Mouse (Mus musculus) lung, postnatal 4 days (tissue): ENCODE data around the gene Ccdc69.
"Not testable (repeated sequence)": the region's sequence is repeated elsewhere in the genome, so short reads cannot be mapped to it uniquely, and the experiment has no call there.

Experiments used
- DNase-seq, 2 experiments: peaks; one replicate each; pipeline ENCODE4 v3.0.0; 2021

Ccdc69 gene

GRCm38 (mm10) chr11:55096731-55097462 lies 19.0 kb upstream of the Ccdc69 start:
- DNase-seq, result no peak

DNA sequence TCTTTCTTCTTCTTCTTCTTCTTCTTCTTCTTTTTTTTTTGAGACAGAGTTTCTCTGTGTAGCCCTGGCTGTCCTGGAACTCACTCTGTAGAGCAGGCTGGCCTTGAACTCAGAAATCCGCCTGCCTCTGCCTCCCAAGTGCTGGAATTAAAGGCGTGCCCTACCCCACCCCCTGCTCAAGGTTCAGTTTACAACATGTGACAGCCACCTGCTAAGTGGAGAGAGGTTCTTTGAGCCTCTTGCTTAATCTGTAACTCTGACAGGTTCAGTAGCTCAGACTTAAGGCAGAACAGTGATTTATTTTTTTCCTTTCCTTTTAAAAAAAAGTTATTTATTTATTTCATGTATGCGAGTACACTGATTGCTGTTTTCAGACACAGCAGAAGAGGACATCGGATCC lies 18.4 kb upstream of the Ccdc69 start:
- DNase-seq, result not testable (repeated sequence)

DNA sequence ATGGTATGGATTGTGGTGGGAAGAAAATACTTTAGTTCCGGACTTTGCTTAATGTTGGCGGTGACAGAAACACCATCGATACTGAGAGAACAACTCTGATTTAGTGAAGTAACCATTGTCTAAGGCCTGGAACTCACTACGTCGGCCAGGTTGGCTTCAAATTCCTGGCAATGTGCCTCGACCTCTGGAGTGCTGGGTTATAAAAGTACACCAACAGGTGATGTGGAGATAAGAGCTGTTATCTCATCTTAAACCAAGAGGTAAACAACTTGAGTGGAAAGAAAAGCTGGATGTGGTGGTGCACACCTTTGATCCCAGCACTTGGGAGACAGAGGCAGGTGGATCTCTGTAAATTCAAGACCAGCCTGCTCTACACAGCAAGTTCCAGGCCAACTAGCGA lies 15.2 kb upstream of the Ccdc69 start:
- no peak for DNase-seq

- no peak for DNase-seq
These were observed 12.0 kb upstream of the Ccdc69 start for GRCm38 (mm10) chr11:55089892-55090291.

- DNase-seq, result peak; percentile 61 to 77
These were observed 9.1 kb upstream of the Ccdc69 start for GRCm38 (mm10) chr11:55087006-55087405.

DNA sequence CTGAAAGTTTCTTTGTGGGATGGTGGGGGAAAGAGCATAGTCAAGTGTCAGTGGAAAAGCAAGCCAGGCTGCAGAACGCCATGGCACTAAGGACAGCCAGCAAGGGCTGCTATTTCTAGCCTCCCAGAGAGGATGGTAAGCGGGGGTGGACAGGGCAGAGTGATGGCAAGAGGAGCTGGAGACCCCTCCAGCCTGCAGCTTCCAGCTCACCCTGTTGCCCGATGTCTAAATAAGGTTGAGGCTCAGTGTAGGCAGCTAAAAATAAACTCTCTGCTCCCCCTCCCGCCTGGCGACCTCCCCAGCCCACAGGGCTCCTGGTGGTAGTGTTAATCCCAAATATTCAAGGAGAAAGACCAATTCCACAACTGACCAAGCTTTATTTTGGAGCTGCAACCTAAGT lies 7.5 kb upstream of the Ccdc69 start:
- no peak for DNase-seq

DNA sequence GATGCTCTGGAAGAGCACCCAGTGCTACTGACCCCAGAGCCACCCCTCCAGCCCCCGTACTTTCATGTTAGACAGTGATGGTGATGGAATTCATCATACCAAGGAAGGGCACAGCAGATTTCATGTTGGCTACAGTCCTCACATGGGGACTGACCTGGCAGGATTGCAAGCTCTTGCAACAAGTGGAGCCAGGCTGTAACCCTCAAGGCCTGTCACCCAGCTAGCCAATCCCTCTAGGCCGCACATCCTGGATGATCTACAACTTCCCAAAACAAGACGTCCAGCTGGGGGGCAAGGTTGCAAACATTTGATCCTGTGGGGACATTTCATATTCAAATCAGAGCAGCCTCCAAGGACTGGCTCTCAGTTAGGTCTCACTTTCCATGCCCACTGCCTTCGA lies 6.7 kb upstream of the Ccdc69 start:
- DNase-seq, result peak in 1 of 2 experiments; percentile 38

DNA sequence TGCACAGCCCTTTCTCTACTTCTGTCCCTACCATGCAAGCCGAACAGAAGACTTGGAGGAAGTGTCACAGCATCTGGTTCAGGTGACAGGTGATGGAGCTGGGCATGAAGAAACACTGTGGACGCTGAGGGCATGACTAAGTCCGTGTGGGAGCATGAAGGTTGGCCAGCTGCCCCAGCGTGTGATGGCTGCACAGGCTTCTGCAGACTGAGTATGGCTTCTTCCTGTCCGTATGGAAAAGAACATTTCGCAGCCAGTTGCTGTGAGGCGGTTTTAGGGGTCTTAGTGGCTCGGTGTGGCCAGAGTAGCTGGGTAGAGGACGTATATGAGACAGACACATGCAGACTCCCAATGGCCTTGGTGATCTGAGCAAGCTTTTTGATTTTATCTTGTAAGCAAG lies 3.3 kb upstream of the Ccdc69 start:
- DNase-seq, result no peak

- DNase-seq, result no peak
These were observed 1.2 kb upstream of the Ccdc69 start for GRCm38 (mm10) chr11:55079180-55079579.

DNA sequence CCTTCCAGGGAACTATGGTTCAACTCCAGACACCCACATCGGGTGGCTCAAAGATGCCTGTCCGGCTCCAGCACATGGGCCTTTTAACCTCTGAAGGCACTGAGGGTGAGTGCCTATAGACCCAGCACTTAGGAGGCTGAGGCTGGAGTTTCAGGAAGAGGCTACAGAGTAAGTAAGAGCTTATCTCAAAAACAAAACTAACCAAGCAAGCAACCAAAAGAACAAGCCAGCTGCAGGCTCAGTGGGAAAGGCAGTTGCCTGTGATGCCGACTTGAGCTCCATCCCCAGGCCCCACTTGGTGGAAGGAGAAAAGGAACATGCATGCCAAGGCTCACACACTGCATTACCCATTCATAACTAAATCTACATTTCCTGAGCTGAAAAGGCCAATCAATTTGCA lies 571 bp upstream of the Ccdc69 start:
- DNase-seq, result no peak

GRCm38 (mm10) chr11:55076234-55076633 lies 1.7 kb downstream of the Ccdc69 start:
- no peak for DNase-seq

- DNase-seq, result peak; percentile 16 to 46
These were observed 2.3 kb downstream of the Ccdc69 start for GRCm38 (mm10) chr11:55075602-55076001.

GRCm38 (mm10) chr11:55073191-55073590 lies 4.7 kb downstream of the Ccdc69 start:
- DNase-seq, result no peak

DNA sequence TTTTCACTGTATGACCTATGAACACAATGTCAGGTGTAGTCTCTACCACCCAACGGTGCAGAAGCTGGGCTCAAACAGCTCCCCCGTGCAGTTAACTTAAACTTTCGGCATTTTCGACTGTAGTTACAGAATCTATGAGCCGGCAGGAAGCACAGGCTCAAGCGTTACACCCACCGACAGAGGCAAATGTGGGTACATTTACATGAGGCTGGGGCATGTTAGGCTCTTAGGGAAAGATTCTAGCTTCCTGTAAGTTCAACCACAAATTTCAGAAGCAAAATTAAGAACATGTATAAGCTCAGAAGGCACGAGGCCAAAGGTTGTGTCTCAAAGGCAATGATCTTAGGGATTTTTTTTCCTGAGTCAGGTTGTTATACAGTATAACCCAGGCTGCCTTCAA lies 5.5 kb downstream of the Ccdc69 start:
- no peak for DNase-seq

- no peak for DNase-seq
These were observed 6.6 kb downstream of the Ccdc69 start for GRCm38 (mm10) chr11:55071344-55071743.

DNA sequence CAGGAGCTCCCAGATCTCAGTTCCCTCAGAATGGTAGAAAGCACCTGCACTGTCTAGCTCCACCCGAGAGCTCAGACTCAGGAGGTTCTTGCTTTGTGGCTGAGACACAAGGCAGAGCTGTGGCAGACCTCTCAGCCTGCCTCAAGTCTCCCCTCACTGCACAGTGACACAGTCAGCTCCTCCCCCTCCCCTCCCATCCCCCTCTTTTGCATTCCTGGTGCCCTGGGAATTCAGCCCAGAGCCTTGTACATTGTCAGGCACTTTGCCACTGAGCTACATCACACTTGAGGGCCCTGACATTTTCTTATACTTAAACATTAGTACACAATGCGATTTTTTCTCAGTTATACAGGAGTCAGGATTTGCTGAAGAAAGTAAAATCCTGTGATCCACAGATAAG lies 8.9 kb downstream of the Ccdc69 start:
- DNase-seq, result no peak

GRCm38 (mm10) chr11:55066921-55067320 lies 11.0 kb downstream of the Ccdc69 start:
- DNase-seq, result no peak

DNA sequence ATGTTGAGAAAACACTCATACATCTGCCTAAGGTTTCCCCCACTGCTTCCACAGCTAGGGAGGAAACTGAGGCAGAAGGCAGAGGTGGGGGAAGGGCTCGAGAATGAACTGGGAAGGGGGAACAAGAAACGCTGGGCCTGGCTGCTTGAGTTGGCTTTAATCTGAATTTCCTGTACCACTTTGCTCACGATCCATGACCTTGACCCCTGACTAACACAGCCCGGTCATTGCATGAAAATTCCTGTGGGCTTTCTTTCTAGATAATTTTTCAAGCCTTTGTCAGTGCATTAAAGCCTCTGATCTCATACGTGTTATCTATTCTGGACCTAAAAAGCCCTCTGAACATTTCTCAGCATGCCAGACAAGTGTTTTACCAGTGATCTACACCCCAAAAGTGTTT lies 15.1 kb downstream of the Ccdc69 start:
- no peak for DNase-seq

- DNase-seq, result no peak
These were observed 17.1 kb downstream of the Ccdc69 start for GRCm38 (mm10) chr11:55060802-55061201.

- DNase-seq, result no peak
These were observed 20.4 kb downstream of the Ccdc69 start for GRCm38 (mm10) chr11:55057511-55057910.

DNA sequence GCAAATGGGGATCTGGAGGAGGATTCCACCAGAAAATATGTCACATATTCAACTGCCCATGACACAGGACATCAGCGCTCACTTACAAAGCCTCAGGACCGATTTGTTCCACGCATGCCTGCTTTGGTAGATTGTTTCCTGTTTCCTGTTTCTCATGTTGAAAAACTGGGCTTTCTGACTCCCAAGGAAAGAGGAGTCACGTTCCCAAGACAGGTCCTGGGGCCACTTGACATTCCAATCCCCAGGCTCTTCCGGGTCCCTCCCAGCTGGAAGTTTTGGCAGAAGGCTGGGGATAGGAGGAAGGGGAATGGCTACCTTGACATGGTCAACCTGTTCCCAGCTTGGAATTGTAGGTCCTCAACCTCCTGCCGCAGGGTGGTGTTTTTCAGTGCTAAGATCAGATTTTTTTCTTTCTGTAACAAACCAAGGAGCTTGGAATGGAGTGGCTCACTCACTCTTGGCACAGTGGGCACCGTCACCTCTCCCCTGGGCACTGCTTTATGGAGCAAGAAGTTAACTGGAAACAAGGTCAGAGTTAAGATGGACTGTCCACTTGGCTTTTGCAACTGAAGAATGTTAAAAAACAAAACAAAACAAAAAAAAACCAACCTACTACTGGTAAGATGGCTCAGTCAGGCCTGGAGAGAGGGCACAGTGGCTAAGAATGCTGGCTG lies 27.0 kb downstream of the Ccdc69 start:
- peak in 1 of 2 experiments; percentile 38 for DNase-seq

DNA sequence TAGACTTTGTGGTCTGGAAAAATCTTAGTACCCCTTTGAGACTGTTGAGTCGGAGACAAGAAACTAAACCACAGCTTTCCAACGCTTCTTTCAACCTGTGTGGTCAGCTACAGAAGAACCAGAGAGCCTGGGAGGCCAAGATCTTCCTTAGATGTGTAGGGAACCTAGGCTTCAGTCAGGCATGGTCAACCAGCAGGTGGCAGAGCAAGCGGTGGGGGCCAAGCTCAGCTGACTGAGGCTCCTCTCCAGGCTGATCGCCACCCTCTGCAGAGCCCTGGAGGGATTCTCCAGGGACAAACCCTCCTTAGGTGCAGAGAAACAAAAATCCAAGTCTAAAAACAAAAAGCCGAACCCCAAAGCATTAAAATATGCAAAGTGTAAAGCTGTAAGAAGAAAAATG lies 31.3 kb downstream of the Ccdc69 start:
- peak; percentile 59 to 71 for DNase-seq

- peak in 1 of 2 experiments; percentile 37 for DNase-seq
These were observed 36.6 kb downstream of the Ccdc69 start for GRCm38 (mm10) chr11:55041348-55041747.

- peak; percentile 81 to 87 for DNase-seq
These were observed 38.3 kb downstream of the Ccdc69 start for GRCm38 (mm10) chr11:55039591-55039990.

GRCm38 (mm10) chr11:55036601-55037000 lies 41.3 kb downstream of the Ccdc69 start:
- DNase-seq, result no peak
